Mouse (Mus musculus): ENCODE results near the gene Gpc1.

Gene Gpc1

GRCm38 (mm10) chr1:92833987-92834706 is 2.7 kb downstream of the Gpc1 start:
- DNase-seq (ENCODE audit: low read depth, low spot score), result peak; percentile 91

GRCm38 (mm10) chr1:92837931-92838833 is 6.7 kb downstream of the Gpc1 start:
- DNase-seq (ENCODE audit: low read depth, low spot score), result peak; percentile 65

- peak; percentile 40 for DNase-seq (ENCODE audit: low read depth, low spot score)
Measured at GRCm38 (mm10) chr1:92839211-92839610, 7.8 kb downstream of the Gpc1 start.

DNA sequence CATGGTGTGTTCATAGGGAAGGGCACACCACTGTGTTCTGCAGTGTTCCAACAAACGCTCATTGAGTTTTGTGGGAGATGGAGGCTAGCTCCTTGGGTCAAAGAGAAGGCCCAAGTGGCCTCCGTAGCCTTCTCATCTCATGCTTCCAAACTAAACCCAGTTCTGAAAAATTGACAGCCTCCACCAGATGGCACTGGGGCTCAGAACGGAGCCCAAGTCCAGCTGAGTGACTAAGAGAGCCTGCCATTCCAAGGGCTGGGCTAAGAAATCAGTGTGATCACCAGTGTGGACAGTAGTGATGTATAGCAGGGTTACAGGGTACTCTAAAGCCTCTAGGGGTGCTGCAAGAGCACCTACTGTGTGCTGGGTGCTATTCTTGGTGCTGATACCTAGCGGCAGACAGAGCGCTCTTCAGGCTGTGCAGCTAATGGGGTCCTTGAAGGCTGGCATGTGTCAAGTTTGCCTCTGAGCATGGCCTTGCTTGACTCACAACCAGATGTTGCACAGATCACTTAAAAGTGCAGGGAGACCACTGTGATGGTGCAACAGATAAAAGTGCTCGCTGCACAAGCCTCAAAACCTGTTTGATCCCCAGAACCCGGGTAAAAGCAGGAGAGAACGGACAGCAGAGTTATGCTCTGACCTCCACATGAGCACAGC is 8.9 kb downstream of the Gpc1 start:
- DNase-seq (ENCODE audit: low read depth, low spot score), result peak; percentile 81

DNA sequence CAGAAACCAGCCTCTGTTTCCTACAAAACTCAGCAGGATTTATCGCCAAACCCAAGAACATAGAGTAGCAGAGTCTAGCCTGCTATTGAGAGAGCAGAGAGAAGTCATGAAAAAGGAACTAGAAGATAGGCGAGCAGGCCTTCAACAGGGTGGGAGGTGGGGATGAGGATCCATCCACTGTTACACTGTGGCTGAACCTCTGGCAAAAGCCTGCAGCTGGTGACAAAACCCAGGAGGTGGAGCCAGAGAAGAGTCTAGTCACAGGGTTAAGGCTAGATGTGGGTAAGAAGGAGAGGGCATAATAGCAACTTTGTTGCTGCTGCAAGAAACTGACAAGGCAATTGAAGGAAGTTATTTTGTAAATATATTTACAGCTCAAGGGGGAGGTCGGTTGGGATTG is 10.0 kb downstream of the Gpc1 start:
- DNase-seq (ENCODE audit: low read depth, low spot score), result no peak

DNA sequence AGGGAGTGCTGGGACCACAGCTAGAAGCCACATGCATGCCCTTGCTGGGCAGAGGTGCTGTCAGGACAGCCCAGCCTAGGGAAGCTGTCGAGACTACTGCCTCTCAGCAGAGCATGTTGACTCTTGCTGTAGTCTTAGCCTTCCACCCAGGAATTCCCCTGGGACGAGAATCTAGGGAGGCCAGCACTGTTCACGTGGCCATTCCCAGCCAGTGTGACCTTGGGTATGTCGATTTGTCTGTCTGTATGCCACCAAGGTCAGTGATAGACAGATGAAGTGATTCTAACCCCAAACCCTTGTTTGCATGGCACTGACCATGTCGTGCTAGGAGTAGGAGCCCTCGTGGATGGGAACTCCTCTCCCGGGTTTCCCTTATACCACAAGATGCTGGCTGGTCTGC is 14.4 kb downstream of the Gpc1 start:
- no peak for DNase-seq (ENCODE audit: low read depth, low spot score)

DNA sequence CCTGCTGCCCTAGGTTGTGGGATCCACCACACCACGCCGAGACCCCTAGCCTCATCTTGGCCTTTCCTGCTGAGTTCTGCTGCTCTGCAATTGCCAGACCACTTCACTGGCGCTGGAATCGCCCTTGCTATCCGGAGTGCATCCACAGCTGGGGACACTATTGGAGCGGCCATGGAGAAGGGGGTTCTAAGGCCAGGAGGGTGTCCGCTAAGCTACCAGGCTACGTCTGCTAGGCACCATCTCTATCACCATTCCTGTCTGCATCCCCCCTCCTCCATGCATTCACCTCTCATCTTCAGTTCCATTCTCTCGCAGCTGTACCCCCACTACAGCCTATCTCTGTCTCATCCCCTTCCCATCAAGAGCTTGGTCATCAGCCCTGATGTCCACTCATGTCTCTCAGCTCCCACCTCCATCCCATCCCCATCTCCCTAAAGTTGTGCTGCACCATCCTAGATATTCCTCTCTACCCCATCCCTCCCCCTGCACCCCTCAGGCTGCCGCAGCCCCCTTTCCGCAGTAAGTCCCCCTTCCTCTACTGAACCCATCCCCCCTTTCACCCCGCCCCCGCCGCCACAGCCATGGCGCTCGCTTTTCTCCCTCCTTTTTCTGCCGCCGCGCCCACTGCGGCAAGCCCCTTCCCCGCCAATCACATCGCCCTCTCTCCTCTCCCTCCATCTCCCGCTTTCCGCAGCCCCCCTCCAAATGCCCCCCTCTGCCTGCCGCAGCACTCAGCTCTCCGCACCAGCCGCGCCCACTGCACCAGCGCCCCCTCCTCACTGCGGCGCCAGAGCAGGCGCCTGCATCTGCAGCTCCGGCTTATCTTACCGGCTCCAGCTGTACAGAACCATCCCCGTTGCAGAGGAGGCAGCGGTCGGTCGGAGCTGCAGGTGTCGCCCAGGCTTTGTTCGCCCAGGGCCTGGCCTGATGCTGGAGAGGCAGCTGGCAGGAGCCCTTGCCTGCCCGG is 16.7 kb downstream of the Gpc1 start:
- DNase-seq (ENCODE audit: low read depth, low spot score), result peak; percentile 48

GRCm38 (mm10) chr1:92849491-92849890 is 18.0 kb downstream of the Gpc1 start:
- peak; percentile 73 for DNase-seq (ENCODE audit: low read depth, low spot score)

DNA sequence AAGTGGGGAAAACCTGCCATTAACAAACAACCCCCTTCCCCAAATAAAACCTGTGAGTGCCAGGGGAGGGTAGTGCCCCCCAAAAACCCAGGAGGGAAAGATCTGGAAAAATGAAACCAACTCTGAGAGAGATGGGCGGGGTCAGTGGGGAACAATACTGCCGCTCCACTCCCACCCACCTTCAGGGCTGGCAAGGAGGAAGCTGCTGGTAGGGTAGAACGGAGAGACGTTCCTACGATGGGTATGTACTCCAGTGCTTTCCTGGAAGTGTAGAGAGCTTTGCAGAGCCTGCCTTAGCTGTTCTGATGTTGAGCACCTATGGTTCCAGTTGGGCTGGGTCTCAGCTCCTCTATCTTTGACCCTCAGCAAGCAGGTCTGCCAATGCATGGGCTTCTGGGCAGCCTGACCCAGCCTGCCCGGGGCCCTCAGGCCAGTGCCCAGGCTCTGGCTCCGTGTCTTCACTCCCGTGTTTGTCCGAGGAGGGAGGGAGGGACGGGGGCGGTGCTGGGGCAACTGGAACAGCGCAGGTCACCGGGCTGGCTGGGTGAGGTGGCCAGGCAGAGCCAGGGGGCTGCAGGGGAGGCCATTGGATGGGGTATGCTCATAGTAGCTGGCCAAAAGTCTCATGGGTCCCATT is 18.6 kb downstream of the Gpc1 start:
- peak; percentile 54 for DNase-seq (ENCODE audit: low read depth, low spot score)

GRCm38 (mm10) chr1:92852450-92852849 is 21.0 kb downstream of the Gpc1 start:
- no peak for DNase-seq (ENCODE audit: low read depth, low spot score)

DNA sequence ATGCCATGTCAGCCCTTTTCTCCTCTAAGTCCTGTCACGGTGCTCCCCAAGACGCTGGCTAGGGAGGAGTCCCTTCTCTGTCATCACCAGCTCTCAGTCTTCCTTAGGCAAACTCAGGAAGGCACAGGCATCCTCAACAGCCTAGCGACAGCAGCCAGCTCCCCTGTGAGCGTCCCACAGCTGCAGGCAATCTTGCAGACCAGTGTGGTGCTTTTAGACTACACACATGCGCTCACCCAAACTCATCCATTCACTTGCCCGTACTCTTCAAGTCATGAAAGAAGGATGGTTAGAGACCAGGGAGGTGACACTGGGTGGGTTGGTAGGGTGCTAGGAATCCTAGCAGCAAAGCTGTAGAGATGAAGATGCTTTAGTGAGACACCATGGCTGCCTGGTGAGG is 30.1 kb downstream of the Gpc1 start:
- DNase-seq (ENCODE audit: low read depth, low spot score), result no peak

- no peak for DNase-seq (ENCODE audit: low read depth, low spot score)
Measured at GRCm38 (mm10) chr1:92863268-92863667, 31.8 kb downstream of the Gpc1 start.

- DNase-seq (ENCODE audit: low read depth, low spot score), result no peak
Measured at GRCm38 (mm10) chr1:92866170-92866569, 34.7 kb downstream of the Gpc1 start.

GRCm38 (mm10) chr1:92869985-92870384 is 38.5 kb downstream of the Gpc1 start:
- DNase-seq (ENCODE audit: low read depth, low spot score), result no peak

DNA sequence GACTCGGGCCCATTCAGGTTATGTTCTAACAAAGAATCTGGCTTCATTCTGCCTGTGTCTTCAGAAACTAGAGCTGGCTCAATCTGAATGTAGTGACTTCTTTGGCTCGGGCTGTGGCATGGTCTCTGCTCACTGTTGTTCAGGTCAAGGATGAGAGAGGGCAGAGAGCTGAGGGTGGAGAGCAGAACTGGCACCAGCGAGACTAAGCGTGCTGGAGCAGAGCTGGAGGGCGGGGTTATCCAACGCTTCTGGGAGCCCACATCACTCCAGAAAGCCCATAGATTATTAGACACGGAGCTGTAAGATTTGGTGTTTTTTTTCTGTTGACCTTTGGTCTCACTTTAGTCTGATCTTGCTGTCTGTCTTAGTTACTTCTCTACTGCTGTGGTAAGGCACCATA is 41.2 kb downstream of the Gpc1 start:
- DNase-seq (ENCODE audit: low read depth, low spot score), result no peak

DNA sequence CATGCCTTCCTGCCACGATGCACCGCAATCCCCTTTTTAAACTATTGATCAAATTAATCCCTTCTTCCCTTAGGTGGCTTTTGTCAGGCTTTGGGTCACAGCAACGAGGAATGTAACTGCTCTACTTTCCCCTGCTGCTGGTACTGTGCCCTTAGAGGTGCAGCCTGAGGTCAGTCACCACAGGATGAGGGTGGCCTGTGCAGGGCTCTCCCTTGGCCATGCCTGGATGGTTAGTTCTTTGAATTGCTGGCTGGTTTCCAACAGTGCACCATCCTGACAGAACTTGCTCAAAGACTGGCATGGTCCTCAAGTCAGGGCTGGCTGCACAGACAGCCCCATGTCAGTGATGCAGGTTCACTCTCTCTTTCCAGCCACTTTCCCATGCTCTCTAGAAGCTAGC is 42.6 kb downstream of the Gpc1 start:
- DNase-seq (ENCODE audit: low read depth, low spot score), result no peak

DNA sequence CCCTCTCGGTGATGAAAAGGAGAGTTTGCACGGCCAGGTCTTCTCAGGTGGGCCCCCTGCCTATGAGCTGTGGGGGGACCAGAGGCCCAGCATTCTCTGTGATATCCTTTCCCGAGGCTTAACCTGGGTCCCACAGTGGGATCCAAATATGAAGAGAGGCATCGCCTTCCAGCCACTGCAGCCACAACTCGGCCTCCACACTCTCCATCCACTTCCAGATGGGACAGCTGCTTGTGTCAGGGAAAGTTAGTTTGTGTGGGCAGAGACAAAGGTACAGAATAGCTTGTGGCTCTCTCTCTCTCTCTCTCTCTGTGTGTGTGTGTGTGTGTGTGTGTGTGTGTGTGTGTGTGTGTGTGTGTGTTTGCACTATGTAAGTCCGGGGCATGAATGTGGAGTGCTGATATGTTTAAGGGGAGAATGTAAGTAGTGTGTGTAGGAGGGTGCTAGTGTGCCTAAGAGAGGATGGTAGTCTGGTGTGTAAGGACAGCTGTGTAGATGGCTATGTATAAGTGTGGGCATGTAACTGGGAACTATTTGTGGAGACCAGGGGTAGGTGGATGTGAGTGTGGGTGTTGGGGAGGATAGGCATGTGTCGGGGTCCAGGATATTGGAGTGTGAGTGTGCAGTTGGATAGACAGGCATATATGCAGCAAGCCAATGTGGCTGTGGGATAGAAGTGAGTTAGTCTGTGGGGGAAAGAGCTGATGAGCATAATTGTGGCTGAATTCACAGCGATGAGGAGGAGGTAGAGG is 44.1 kb downstream of the Gpc1 start:
- DNase-seq (ENCODE audit: low read depth, low spot score), result peak; percentile 71

DNA sequence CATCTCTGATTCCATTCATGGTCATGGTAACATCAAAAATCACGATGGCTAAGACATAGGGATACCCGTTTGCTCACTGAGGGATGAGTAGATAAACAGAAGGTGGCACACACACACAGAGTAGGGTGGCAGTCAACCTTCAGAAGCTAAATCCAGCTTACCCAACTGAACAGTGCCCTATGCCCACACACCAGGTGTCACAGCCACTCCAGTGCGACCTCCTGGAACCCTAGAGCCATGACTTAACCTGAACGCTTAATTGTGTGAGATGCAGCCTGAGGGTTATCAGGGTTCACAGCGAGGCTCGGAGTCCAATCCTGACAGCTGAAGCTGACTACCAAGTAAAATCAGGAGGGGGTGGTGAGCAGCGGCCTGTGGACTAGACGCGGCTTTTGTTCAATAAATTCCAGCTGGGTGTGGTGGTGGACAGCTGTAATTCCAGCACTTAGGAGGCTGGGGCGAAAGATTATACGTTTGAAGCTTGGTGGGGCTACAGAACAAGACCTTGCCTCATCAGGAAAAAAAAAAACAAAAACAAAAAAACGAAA is 46.1 kb downstream of the Gpc1 start:
- no peak for DNase-seq (ENCODE audit: low read depth, low spot score)

DNA sequence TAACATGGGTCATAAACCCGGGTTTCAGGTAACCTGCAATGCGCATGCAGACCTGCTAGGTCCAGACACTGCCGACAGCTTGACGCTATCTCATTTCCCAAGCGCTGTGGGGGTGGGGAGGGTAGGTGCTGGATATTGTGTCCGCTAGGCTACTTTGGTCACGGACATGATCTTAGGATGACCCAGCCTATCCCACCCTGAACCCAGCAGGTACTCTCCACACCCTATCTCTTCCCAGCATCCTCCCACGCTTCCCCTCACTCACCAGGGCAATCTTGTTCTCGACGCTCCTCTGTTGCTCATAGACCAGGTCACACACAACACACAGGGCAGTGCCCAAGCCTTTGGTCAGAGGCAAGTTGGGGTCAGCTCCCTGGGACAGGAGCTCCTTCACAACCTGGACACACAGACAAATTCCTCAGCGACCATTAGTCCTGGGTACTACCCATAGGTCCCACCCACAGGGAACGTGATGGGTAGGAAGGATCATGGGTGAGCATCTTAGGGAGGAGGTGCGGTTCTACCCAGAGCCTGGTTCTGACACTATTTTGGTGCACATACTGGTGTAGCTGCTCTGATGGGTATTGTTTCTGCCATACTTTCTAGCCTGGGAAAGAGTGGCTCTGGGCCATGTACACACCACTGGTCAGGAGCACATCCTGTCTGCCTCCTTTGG is 46.8 kb downstream of the Gpc1 start:
- no peak for DNase-seq (ENCODE audit: low read depth, low spot score)

Measured in brain, adult 2 months (tissue).